Mouse (Mus musculus): ENCODE measurements at regions not wholly inside any gene's neighbourhood (a gene's known extent, or its start where the extent isn't known, plus 50 kb on each side); places are given as distances from the start of the nearest gene placed in this dataset.

DNA sequence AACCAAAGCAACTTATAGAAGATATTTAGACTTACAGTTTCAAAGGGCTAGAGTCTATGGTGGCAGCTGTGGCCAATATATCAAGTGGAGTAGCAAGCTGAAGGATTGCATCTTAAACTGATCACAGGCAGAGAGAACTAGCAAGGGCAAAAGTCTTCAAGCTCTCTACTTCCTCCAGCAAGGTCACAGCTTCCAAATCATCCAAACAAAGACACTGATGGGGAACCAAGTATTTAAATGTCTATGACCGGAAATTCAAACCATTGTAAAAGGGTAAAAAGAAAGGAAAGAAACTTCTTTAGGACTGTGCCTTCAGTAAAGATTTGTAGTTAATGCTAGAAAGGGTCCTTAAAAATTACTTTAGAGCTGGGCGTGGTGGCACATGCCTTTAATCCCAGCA is 149.4 kb upstream of the Cwc22 start:
- H3K4me2 ChIP-seq (ENCODE audit: low read depth), result no peak overlapping the region
- 64% methylated on average over 2 of the region's 2 CpGs for WGBS (ENCODE audit: insufficient replicate concordance)
- DNase-seq (ENCODE audit: low read depth in 3 of 3, low spot score in 3 of 3) (no peak), ATAC-seq (ENCODE audit: insufficient read depth) (no peak)
- H3K4me1 ChIP-seq (replicated peaks; ENCODE audit: control insufficient read depth in 2 of 2, insufficient read depth in 2 of 2, low read length in 1 of 2), result no peaks in the 10 kb centered on the region
- H3K9ac ChIP-seq (replicated peaks), result no peak overlapping the region
- no peaks in the 10 kb centered on the region for H3K36me3 ChIP-seq (replicated peaks; ENCODE audit: control insufficient read depth, insufficient read depth, low read depth)
- H3K9me3 ChIP-seq (ENCODE audit: control insufficient read depth, low read length), result no peaks in the 10 kb centered on the region
- H3K27ac ChIP-seq, result no peak overlapping the region
- TF ChIP-seq EP300 (IDR thresholded peaks at IDR 0.05; ENCODE audit: low read depth), result no peak
- no peak for TF ChIP-seq CTCF (IDR thresholded peaks at IDR 0.05; ENCODE audit: low read depth)
- no peaks in the 10 kb centered on the region for H3K27me3 ChIP-seq (ENCODE audit: control insufficient read depth, insufficient read depth, low read length)
- no peak overlapping the region for H3K4me3 ChIP-seq (ENCODE audit: insufficient read depth in 1 of 2, low read depth in 2 of 2, low read length in 2 of 2)

DNA sequence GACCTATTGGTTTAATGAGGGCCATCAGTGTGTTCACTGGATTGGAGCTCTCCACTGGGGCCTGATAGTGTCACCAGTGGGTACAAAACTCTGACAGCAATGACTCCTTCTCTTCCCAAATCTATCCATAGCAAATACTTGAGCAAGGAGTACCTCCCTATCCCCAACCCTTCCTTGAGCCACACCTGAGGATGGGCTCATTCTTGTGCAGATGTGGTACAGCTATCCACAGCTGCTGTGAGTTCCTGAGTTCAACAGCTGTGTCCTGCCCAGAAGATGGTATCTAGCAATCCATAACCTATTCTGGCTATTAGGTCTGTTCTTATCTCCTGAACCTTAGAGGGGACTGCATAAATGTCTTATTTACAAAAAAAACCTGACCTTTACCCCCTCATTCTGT is 148.7 kb upstream of the Cwc22 start:
- Histone ChIP-seq H3K36me3 (replicated peaks; ENCODE audit: control insufficient read depth, insufficient read depth, low read depth) (no peaks in the 10 kb centered on the region), H3K4me1 (replicated peaks; ENCODE audit: control insufficient read depth in 2 of 2, insufficient read depth in 2 of 2, low read length in 1 of 2) (no peaks in the 10 kb centered on the region), H3K4me3 (ENCODE audit: insufficient read depth in 1 of 2, low read depth in 2 of 2, low read length in 2 of 2) (no peak overlapping the region), H3K4me2 (ENCODE audit: low read depth) (no peak overlapping the region), H3K9me3 (ENCODE audit: control insufficient read depth, low read length) (no peaks in the 10 kb centered on the region), H3K27me3 (ENCODE audit: control insufficient read depth, insufficient read depth, low read length) (no peaks in the 10 kb centered on the region), H3K27ac (no peak overlapping the region), H3K9ac (replicated peaks) (no peak overlapping the region)
- TF ChIP-seq CTCF (IDR thresholded peaks at IDR 0.05; ENCODE audit: low read depth) (no peak), EP300 (IDR thresholded peaks at IDR 0.05; ENCODE audit: low read depth) (no peak)
- ATAC-seq (ENCODE audit: insufficient read depth), result no peak
- no peak for DNase-seq (ENCODE audit: low read depth in 3 of 3, low spot score in 3 of 3)

DNA sequence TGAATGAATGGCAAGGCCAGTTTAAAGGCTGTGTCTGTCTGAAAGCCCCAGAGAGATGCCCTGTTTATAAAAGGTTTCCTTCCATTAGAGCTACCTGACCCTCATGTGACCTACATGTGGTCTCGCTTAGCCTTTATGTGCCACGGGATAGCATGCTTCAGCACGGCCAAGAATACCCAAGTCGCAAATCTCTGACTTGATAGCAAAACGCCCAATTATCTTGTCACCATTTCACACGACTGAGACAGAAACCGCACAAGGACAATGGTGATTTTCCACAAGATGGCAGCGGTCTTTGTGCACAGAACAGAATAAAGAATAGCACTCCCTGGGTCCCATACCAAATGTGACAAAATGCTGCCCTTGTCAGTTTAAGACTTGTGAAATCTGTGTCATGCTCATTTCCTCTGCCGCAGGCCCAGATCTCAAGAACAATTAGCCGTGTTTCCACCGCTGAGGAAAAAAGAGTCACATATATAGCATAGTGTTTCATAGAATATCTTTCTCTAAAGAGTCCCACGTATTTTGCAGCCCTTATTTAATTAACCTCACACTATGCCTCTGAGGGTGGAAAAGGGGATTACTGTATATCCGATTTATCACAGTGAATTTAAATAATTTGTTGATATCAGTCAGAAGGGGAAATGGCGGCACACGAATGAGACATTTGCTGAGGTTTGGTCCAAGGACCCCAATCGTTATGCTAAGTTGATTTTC is 118.3 kb upstream of the Cwc22 start:
- Histone ChIP-seq H3K27me3 (ENCODE audit: control insufficient read depth, insufficient read depth, low read length) (no peaks in the 10 kb centered on the region), H3K4me1 (replicated peaks; ENCODE audit: control insufficient read depth in 2 of 2, insufficient read depth in 2 of 2, low read length in 1 of 2) (no peaks in the 10 kb centered on the region), H3K27ac (no peak overlapping the region), H3K36me3 (replicated peaks; ENCODE audit: control insufficient read depth, insufficient read depth, low read depth) (no peaks in the 10 kb centered on the region), H3K9me3 (ENCODE audit: control insufficient read depth, low read length) (no peaks in the 10 kb centered on the region), H3K9ac (replicated peaks) (no peak overlapping the region), H3K4me3 (ENCODE audit: insufficient read depth in 1 of 2, low read depth in 2 of 2, low read length in 2 of 2) (no peak overlapping the region), H3K4me2 (ENCODE audit: low read depth) (no peak overlapping the region)
- ATAC-seq (ENCODE audit: insufficient read depth) (no peak), DNase-seq (ENCODE audit: low read depth in 3 of 3, low spot score in 3 of 3) (no peak)
- 66% methylated on average over 16 of the region's 16 CpGs for WGBS (ENCODE audit: insufficient replicate concordance)
- TF ChIP-seq CTCF (IDR thresholded peaks at IDR 0.05; ENCODE audit: low read depth) (no peak), EP300 (IDR thresholded peaks at IDR 0.05; ENCODE audit: low read depth) (no peak)

DNA sequence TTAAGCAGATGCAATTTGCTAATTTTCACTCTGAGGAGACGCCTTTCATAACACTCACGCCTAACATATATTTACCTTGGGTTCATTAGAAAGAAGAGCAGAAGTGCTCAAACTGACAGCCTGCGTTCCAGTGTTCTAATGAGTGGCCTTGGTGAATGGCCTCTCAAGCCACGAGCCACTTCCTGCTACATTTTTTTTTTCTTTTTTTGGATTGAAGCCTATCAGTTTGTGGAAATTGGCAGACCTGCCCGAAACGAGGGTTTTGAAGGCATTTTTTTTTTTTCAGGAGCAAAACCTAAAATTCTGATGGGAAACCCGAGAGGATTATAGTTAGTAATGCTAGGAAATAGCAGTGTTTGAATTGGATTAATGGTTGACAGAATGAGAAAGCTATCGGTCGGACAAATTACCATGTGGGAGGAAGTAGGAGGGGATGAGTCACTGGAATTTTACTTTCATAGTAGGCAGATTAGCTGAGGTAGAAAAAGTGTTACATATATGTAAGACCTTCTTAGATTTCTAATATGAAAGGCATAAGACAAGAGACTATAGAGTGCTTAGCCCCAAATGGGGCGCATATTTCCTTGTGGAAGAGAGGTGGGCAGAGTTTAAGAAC is 113.7 kb upstream of the Cwc22 start:
- ATAC-seq (ENCODE audit: insufficient read depth) (no peak), DNase-seq (ENCODE audit: low read depth in 3 of 3, low spot score in 3 of 3) (no peak)
- Histone ChIP-seq H3K27ac (no peak overlapping the region), H3K4me3 (ENCODE audit: insufficient read depth in 1 of 2, low read depth in 2 of 2, low read length in 2 of 2) (no peak overlapping the region), H3K9me3 (ENCODE audit: control insufficient read depth, low read length) (no peaks in the 10 kb centered on the region), H3K9ac (replicated peaks) (no peak overlapping the region), H3K27me3 (ENCODE audit: control insufficient read depth, insufficient read depth, low read length) (no peaks in the 10 kb centered on the region), H3K36me3 (replicated peaks; ENCODE audit: control insufficient read depth, insufficient read depth, low read depth) (no peaks in the 10 kb centered on the region), H3K4me1 (replicated peaks; ENCODE audit: control insufficient read depth in 2 of 2, insufficient read depth in 2 of 2, low read length in 1 of 2) (no peaks in the 10 kb centered on the region), H3K4me2 (ENCODE audit: low read depth) (peak overlapping the region; percentile 8)
- 18% methylated on average over 10 of the region's 10 CpGs for WGBS (ENCODE audit: insufficient replicate concordance)
- TF ChIP-seq CTCF (IDR thresholded peaks at IDR 0.05; ENCODE audit: low read depth) (no peak), EP300 (IDR thresholded peaks at IDR 0.05; ENCODE audit: low read depth) (no peak)

DNA sequence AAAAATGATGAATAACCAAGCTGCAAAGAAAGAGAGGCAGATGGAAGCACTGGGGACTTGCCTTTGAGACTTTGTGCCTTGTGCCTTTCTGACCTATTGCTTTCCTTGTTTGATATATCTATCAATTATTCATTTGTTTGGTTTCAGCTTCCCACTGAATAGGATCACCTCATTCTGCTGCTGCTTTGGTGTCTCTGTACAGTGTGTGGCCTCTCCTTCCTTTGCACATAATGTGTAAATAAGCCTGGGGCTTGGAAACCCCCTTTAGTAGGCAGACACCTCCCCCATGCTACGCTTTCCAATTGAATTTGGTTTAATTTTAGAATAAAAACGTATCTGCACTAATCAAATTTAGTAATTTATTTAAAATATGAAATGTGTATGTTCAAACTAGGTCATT is 112.8 kb upstream of the Cwc22 start:
- Histone ChIP-seq H3K27ac (no peak overlapping the region), H3K27me3 (ENCODE audit: control insufficient read depth, insufficient read depth, low read length) (no peaks in the 10 kb centered on the region), H3K9me3 (ENCODE audit: control insufficient read depth, low read length) (no peaks in the 10 kb centered on the region), H3K4me3 (ENCODE audit: insufficient read depth in 1 of 2, low read depth in 2 of 2, low read length in 2 of 2) (no peak overlapping the region), H3K4me2 (ENCODE audit: low read depth) (no peak overlapping the region), H3K9ac (replicated peaks) (no peak overlapping the region), H3K36me3 (replicated peaks; ENCODE audit: control insufficient read depth, insufficient read depth, low read depth) (no peaks in the 10 kb centered on the region), H3K4me1 (replicated peaks; ENCODE audit: control insufficient read depth in 2 of 2, insufficient read depth in 2 of 2, low read length in 1 of 2) (no peaks in the 10 kb centered on the region)
- 52% methylated on average over 2 of the region's 2 CpGs for WGBS (ENCODE audit: insufficient replicate concordance)
- no peak for TF ChIP-seq EP300 (IDR thresholded peaks at IDR 0.05; ENCODE audit: low read depth)
- no peak for TF ChIP-seq CTCF (IDR thresholded peaks at IDR 0.05; ENCODE audit: low read depth)
- ATAC-seq (ENCODE audit: insufficient read depth) (no peak), DNase-seq (ENCODE audit: low read depth in 3 of 3, low spot score in 3 of 3) (no peak)
